Mouse (Mus musculus): ENCODE results near the gene Zdhhc8.
"Not testable (repeated sequence)": the region's sequence is repeated elsewhere in the genome, so short reads cannot be mapped to it uniquely, and the experiment has no call there.

Gene Zdhhc8

DNA sequence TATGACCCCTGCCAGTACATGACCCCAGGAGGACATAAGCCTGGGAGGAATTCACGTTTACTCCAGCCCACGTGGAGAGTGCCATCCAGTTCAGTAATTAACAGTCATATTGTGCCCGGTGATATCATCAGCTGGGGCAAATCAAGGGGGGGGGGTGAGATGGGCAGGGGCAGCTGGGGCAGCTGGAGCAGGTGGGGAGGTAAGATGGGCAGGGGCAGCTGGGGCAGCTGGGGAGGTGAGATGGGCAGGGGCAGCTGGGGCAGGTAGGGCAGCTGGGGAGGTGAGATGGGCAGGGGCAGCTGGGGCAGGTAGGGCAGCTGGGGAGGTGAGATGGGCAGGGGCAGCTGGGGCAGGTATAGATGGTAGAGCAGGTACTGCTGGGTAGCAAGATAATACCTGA lies 39.4 kb downstream of the Zdhhc8 start:
- not testable (repeated sequence) for DNase-seq

DNA sequence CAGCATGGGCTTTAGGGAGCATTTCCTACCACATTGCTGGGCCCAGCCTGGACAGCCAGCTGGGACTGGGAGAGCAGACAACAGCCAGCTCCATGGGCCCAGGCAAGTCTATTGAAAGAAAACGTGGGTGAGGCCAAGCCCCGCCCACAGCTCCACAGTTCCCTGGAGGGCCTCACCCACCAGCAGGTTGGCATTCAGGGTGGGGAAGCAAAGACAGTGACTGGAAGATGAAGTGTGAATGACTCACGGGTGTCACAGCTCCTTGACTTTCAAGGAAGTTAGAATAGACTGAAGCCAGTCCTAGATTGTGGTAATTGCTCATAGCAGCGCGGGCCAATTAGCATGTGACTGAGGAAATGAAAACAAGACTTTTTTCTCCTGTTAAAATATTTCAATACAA lies 39.9 kb downstream of the Zdhhc8 start:
- peak; percentile 14 to 34 for DNase-seq

- DNase-seq, result peak; percentile 68 to 77
Measured at GRCm38 (mm10) chr16:18194208-18194985, 40.5 kb downstream of the Zdhhc8 start.

DNA sequence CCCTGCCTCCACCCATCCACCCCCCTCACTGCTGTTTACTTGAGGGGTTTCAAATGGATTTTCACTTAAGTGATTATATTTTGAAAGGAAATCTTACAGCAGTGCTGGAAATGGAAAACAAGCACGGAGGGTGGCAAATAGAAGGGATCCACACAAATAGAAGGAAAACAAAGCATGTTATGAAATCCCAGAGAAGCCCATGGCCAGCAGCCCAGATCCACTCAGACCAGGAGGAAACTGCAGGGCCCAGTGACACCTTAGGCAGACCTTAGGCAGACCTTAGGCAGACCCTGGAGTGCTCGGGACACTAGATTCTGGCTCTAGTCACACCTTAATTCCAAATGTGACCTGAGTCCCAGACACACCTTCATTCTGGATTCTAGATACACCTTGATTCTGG lies 43.9 kb downstream of the Zdhhc8 start:
- no peak for DNase-seq

DNA sequence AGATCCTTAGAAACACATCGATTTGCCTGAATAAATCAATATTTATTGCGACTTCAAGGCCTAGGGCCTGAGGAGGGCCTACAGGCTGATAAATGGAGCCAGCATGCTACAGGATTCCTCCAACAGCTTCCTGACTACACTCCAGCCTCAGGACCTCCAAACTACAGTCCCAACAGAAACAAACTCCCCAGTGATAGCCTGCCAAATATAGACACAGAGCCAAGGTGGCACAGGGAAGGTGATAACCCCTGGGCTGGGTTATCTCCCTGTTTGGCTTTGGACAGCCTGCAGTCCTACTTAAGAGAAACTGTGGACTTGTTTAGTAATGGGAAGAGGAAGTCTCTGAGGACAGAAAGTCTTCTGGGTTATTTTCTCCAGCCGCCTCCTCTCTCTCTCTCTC lies 47.7 kb downstream of the Zdhhc8 start:
- DNase-seq, result no peak

GRCm38 (mm10) chr16:18186798-18187197 lies 48.1 kb downstream of the Zdhhc8 start:
- no peak for DNase-seq

- DNase-seq, result no peak
Measured at GRCm38 (mm10) chr16:18185715-18186449, 49.1 kb downstream of the Zdhhc8 start.

- DNase-seq, result no peak
Measured at GRCm38 (mm10) chr16:18182766-18183165, 52.2 kb downstream of the Zdhhc8 start.

DNA sequence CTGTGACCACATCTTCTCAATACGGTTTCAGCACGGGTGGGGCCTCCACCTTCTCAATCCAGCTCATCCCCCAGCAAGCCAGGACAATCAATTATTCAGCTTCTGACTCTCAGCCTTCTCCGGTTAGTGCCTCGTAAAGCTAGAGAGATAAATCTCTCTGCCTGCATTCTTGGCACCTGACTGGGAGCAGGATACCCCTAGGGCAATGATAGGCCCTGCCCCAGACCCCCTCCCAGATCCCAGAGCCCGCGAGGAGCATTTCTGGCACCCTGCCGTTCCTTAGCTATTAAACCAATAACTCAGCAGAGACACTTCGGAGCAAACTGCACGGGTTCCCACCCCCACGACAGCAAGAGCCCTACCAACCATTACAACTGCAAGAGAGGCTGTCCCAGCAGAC lies 53.5 kb downstream of the Zdhhc8 start:
- DNase-seq, result no peak

GRCm38 (mm10) chr16:18179591-18179990 lies 55.3 kb downstream of the Zdhhc8 start:
- DNase-seq, result no peak

DNA sequence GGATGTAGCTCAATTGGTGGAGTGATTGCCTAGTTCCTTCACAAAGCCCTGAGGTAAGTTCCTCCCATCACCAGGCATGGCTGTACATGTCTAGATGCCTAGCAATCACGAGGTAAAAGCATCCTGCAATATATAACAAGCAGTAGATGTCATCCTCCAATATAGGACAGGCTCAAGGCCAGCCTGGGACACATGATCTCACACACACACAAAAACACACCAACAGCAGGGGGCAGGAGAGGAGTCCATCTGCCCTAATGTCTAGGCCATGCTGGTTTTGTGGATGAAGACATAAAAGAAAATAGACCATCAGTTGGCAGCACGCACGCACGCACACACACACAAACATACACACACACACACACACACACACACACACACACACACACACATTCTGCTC lies 58.2 kb downstream of the Zdhhc8 start:
- peak; percentile 12 to 60 for DNase-seq

GRCm38 (mm10) chr16:18175817-18176541 lies 59.0 kb downstream of the Zdhhc8 start:
- no peak for DNase-seq

- DNase-seq, result no peak
Measured at GRCm38 (mm10) chr16:18173788-18174187, 61.1 kb downstream of the Zdhhc8 start.

DNA sequence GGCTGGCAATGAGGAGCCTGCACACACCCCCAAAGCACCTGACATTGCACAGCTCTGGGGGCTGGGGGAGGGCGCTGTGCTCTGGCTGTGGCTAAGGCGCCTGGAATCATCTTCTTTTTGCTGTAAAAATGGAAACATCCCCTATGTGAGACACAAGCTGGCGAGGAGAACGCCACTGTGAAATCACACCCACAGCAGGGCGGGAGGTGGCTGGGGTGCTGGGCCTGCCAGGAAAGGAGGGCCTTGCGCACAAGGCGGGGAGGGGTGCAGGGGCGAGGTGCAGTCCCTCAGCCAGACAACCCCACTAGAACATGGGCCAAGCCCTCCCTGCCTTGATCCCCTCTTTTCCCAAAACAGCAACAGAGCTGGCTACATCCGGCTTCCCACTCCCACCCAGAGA lies 61.7 kb downstream of the Zdhhc8 start:
- no peak for DNase-seq

GRCm38 (mm10) chr16:18172266-18172855 lies 62.6 kb downstream of the Zdhhc8 start:
- peak; percentile 70 to 94 for DNase-seq

Measured in kidney, postnatal 36 days (tissue).